Mouse (Mus musculus) liver, postnatal 0 days (tissue): Measurements from ENCODE around the gene Cdh23.

Source experiments
- CTCF ChIP-seq: sonication (generic); IDR thresholded peaks from 2 replicates; pipeline ENCODE4 v1.5.1; 2016; ENCODE audit warnings: antibody characterized with exemption, low read depth
- EP300 ChIP-seq: IDR thresholded peaks from 2 replicates; pipeline ENCODE4 v1.6.1; 2016; ENCODE audit warnings: antibody characterized with exemption, low read depth, mild to moderate bottlenecking

DNA sequence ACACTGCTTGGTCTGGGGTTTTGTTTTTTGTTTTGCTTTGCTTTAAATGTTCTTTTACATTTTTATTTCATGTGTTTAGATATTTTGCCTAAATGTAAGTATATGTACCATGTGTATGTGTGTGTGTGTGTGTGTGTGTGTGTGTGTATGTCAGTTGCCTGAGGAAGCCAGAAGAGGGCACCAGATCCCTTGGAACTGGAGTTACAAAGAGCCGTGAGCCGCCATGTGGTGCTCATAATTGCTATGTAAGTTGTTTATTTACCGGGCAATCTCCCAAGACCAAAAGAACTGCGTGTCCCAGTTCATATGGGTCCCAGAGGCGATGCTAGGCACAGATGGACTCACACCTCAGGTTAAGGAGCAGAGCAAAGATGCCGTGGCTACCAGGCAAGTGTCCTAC is 214.9 kb downstream of the Cdh23 start:
- TF ChIP-seq CTCF (no peak), EP300 (no peak)
